Mouse (Mus musculus): ENCODE results near the gene Akt1. TPM values are rescaled to one million over a fixed set of nuclear protein-coding genes. Genes with fewer than 3 reads are reported as not detected.

Akt1 gene
- total RNA-seq (2014; fragmentation: Nextera tagmentation) (101 and 119 TPM in 2 replicates), total RNA-seq (2017) (42.9 and 71.8 TPM in 2 replicates)

DNA sequence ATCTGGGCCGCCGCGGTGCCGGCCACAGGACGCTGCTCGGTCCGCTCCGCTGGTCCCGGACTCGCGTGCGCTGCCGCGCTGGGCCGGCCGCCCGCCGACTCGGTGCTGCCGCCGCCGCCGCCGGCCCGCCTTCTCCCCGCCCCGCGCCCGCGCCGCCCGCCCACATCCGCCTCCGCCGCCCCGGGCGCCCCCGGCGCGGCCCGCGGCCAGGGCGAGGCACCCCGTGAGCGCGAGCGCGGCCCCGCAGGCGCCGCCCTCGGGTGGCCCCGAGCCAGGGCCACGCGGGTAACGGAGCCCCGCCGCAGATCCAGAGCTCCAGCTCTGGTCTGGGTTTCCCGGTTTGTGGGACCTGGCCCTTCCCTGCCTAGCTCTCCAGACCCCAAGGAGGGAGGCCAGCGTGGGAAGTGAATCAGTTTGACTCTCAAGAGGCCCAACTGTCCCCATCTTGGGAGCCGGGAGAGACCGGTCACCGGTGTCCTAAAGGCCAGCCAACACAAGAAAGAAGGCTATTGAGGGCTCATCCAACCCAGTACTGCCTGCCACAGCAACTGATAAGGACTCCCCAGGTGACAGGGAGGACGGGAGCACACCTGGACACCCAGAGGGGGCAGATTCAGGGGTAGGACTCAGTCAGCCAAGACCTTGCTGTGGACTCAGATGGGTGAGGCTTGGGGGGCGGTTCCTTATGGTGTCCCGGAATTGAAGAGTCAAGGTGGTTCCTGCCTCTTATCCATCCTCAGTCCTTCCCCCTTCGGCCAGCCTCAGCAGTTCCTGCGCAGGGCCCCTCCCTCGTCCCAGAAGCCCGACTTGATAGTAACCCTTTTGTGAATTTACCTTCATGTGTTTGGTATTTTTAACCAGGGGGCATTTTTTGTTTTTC is at the start of gene Akt1:
Gene Akt1, minus strand, starts transcription at position 753 of the 880 bp plus-strand sequence.
- peak; percentile 58 for ATAC-seq (replicated peaks; ENCODE audit: low FRiP score, low TSS enrichment, poor library complexity, severe bottlenecking)

GRCm38 (mm10) chr12:112724077-112724805 is 49.6 kb upstream of the Akt1 start:
- ATAC-seq (replicated peaks; ENCODE audit: low FRiP score, low TSS enrichment, poor library complexity, severe bottlenecking), result peak; percentile 80

GRCm38 (mm10) chr12:112723445-112723844 is 48.8 kb upstream of the Akt1 start:
- no peak for ATAC-seq (replicated peaks; ENCODE audit: low FRiP score, low TSS enrichment, poor library complexity, severe bottlenecking)

DNA sequence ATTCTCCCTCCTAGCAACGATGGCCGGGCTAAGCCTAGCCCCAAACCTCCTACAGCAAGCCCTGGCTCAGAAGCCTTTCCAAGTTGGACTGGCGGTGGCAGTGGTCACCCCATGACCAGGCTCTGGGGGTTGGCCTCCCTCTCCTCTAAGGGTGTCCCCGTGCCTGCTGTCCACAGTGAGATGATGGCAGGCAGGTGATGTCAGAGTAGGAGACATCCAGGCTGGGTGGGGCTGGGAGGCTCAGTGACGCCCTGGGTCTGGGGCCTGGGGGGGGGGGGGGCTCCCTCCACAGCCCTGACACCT is 48.3 kb upstream of the Akt1 start:
- 0 out of 2 replicates have a peak, but pooled peaks have one; percentile 0 for ATAC-seq (replicated peaks; ENCODE audit: low FRiP score, low TSS enrichment, poor library complexity, severe bottlenecking)

DNA sequence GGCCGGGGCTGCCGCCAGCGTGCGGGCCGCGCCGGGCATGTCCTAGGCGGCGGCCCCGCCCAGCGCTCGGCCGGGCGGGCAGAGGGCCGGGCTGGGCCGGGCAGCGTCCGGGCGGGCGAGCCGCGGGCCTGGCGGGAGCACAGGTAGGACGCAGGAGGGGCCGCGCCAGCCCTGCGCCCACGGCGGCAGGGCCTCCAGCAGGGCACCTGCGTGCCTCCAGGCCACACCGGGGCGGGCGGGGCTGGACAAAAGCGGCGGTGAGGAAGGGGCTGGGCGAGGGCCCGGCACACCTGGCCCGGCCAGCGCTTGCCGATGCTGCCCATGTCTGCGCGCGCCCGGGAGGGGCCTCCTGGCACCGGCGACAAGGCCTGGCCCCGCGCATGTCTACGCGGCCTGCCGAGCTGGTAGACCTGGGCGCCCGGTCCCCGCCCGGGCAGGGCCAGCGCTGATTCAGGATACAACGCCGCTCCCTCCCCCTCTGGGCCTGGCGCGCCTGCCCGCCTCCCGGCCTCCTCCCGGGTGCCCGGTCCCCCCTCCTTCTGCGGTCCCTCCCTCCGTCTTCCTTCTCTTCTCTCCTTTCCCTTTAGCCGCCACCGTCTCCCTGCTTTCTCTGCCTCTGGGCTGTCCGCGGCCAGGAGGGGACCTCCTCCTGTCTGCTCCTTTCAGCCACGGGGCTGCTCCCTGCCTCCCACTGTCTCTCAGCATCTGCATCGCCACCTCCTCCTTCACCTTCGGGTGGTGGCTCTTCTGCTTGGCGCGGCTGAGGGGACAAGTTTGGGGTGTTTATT is 47.8 kb upstream of the Akt1 start:
- ATAC-seq (replicated peaks; ENCODE audit: low FRiP score, low TSS enrichment, poor library complexity, severe bottlenecking), result peak; percentile 15; the same call in 1 of the 2 replicates

DNA sequence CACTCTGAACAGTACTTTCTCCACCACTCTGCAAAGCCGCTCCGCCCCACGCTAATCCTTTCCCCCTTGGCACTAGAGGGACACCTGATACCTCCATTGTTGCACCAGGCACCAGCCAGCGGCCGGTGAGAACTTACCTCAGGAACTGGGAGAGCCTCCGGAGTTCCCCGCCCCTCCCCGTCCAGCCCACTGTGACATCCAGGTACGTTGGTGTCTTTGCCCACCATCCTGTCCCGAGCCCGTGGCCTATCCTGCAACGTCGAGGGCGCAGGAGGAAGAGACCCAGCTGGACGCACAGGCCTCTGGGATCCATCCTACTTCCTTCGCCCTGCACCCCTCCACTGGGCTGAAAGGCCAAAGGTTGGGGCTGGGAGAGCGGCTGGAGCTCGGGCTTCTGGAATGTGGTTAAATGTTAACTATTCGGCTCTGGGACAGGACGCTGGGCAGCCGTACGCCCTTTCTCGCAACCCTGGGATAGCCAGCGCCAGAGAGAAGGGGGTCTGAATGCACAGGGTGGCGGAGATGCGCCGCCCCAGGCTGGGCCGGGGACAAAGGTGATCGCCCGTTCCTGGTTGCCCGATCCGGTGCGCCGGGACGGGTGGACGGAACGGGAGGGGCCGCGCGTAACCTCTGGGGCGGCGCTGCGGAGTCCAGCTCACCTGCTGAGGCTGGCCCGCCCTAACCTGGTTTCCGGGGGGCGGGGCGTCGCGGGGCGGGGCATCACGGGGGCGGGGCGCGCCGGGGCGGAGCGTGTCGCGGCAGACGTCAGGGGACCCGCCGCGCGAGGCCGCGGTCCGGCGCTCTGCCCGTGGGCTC is 46.9 kb upstream of the Akt1 start:
- ATAC-seq (replicated peaks; ENCODE audit: low FRiP score, low TSS enrichment, poor library complexity, severe bottlenecking), result no peak

DNA sequence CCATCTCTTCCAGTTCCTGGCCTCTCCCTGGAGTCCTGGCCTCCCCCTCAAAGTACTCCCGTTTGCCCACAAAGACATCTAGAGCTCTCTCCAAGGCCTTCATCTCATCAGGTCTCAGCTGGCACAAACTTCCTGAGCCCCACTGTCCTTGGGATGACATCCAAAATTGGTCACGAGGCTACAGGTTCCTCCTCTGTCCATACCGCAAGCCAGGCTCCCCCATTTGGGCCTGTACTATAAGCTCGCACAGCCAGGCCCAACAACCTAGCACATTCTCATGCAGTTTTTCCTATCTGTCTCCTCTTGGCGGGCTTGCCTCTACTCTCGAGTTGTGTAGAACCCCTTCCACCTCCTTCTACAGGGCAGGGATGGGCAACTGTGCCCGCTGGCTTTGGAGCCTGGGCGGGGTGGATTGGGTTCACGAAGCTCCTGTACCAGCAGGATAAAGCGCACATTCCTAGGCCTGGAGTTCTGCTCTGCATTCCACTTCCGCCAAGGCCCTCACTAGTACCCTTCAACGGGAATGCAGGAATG is 46.3 kb upstream of the Akt1 start:
- ATAC-seq (replicated peaks; ENCODE audit: low FRiP score, low TSS enrichment, poor library complexity, severe bottlenecking), result no peak

GRCm38 (mm10) chr12:112720216-112720615 is 45.5 kb upstream of the Akt1 start, which contains the start of gene Cep170b:
Gene Cep170b, plus strand, starts transcription at chr12:112720455.
- no peak for ATAC-seq (replicated peaks; ENCODE audit: low FRiP score, low TSS enrichment, poor library complexity, severe bottlenecking)

DNA sequence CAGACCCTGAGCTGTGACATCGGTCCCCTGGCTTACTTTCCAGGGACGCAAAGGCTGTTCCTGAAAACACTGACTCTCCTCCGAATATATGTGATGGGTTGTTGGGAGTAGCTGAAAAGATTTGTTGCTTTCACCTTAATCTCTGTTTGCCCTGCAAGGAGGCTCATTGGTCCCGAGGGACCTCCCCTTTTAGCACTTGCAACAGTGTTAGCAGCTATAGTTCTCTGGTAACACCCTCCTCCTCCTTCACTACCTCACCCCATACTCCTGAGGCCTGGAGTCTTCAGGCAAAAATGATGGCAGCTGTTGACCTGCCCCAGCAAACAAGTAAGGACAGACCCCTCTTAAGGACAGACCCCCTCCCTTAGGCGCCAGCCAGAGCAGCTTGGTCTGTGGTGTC is 44.3 kb upstream of the Akt1 start:
- no peak for ATAC-seq (replicated peaks; ENCODE audit: low FRiP score, low TSS enrichment, poor library complexity, severe bottlenecking)

DNA sequence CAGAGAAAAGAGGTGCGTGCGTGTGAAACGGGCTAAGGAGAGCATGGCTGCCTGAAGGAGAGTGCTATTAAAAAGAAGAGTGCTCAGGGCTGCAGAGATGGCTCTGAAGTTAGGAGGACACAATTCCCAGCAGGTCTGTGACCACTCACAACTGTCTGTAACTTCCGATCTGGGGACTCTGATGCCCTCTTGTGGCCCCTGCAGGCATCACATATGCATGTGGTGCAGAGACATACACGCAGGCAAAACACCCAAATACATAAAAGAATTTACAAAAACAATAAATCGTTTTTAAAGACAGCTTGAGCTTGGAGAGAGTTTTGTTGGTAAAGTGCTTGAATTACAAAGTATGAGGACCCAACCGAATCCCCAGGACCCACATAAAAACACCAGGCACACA is 42.5 kb upstream of the Akt1 start:
- peak; percentile 66 for ATAC-seq (replicated peaks; ENCODE audit: low FRiP score, low TSS enrichment, poor library complexity, severe bottlenecking)

DNA sequence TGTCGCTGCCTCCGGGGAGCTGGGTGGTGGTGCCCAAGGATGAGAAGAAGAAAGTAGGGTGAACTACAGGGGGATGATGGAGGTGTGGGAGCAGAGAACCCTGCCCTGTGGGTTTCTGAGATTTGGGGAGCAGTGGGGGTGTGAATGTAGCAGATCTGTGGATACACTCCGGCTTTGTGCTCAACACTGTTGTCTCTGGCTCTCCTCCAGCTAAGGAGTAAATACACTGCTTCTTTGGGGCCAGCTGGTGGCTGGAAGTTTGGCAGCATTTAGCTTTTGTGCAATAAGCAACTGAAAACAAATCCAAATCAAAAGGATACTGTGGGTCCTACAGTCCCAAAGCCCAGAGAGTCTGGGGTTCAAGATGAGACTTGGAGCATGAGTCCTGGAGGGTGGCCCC is 39.3 kb upstream of the Akt1 start:
- 0 out of 2 replicates have a peak, but pooled peaks have one; percentile 5 for ATAC-seq (replicated peaks; ENCODE audit: low FRiP score, low TSS enrichment, poor library complexity, severe bottlenecking)

DNA sequence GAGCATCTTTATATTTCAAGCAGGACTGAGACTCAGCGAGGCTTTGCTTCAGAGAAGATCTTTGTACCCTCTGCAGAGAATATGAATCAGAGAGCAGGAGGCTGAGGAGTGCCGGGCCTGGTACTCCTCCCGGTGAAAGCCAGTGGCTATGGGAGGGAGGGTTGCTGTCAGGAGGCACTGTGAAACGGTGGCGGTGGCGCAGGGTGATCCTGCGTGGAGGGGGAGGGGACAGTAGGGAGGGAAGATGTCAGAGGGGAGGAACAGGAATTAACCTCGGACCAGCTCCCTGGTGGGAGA is 32.8 kb upstream of the Akt1 start:
- no peak for ATAC-seq (replicated peaks; ENCODE audit: low FRiP score, low TSS enrichment, poor library complexity, severe bottlenecking)

DNA sequence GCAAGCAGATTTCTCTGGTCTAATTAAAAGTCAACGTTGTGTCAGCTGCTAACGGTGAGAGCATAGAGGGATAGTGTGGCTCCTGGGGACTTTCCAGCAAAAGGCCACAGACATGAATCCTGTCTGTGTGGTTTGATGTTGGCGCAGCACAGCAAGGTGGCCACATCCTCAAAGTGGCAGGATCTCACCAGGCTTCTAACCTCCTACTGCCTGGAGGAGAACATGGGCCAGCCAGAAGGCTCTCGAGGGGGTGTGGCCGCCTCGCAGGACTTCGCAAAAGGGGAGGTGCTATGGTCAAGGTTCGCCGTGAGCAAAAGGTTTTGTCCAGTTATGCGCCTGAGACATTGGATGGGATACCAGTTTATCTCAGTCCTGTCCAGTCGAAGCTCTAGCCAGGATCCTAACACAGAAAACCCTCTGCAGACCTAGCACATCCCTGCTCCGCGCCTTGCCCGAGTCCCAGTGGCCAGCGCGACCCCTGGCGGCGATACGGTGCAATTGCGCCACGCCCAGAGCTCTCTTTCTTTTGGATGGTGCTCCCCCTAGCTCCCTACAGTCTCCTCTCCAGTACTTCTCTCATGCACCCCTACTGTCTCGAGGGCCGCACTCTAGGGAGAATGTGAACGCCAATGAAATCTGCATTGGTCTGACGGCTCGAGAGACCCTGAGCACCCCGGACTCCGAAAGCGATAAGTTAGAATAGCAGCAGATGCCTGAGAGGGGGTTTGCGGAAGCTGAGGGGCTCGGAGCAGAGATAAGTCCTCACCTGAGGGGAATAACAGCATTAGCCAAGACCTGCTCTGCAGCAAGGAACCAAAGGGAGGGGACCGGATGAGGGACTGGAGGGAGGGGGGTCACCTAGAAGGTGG is 32.3 kb upstream of the Akt1 start:
- peak; percentile 92 for ATAC-seq (replicated peaks; ENCODE audit: low FRiP score, low TSS enrichment, poor library complexity, severe bottlenecking)

GRCm38 (mm10) chr12:112702374-112703320 is 28.0 kb upstream of the Akt1 start:
- no peak for ATAC-seq (replicated peaks; ENCODE audit: low FRiP score, low TSS enrichment, poor library complexity, severe bottlenecking)

DNA sequence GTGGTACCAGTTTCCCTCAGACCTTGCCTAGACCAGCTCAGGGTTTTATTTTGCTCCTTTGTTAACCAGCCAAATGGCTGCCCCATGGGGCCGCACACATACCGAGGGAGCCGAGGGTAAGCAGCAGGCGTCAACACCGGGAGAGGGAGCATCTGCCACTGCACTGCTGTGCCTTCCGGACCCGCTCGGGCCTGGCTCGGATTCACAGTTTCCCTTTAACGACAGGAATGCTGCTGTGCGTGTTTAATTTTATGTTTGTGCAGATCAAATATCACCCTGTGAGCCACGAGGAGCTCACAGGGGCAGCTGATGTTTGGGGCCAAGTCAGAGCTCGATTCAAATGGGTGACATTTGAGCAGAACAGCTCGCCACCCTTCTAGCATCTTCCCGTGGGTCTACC is 25.8 kb upstream of the Akt1 start:
- no peak for ATAC-seq (replicated peaks; ENCODE audit: low FRiP score, low TSS enrichment, poor library complexity, severe bottlenecking)

DNA sequence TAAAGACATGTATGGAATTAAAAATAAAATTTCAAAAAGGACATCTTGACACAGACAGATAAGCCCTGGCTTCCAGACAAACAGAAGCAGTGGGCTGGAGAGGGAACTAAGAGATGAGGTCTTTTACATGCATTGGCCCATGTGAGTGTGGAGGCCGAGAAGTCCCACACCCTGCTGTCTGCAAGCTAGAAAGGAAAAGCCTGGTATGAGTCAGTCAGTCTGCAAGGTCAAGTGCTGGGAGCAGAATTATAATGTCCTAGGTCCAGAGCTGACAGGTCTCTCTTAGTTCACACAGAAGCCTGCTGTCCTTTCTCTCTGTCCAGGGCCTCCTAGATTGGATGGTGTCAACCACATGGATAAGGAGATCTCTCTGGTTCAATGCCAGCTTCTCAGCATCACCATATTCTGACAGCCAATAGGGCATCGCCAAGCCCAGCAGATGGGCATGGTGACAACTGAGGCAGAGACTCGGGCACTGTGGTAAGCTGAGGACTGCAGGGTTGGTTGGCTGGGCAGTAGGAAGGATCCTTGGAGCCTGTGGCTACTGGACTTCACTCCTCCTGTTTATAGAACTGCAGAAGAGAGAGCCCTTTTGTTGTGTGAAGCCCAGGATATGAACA is 22.2 kb upstream of the Akt1 start:
- ATAC-seq (replicated peaks; ENCODE audit: low FRiP score, low TSS enrichment, poor library complexity, severe bottlenecking), result no peak

DNA sequence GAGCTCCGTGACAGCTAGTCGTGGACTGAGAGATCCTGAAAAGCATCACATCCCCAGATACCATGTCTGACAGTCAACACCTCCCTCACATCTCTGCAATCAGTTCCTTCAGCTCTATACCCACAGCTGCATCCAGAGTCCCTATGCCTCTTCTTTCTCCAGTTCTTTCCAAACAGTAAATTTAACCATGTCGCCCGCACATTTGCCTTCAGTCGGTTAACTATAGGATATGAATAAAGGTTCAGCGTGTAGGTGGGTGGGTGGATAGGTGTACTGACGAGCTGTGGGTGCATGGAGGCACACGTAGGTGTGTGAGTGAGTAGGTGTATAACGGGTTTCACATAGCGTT is 19.4 kb upstream of the Akt1 start:
- no peak for ATAC-seq (replicated peaks; ENCODE audit: low FRiP score, low TSS enrichment, poor library complexity, severe bottlenecking)
